Mouse (Mus musculus) liver, embryonic 14.5 days (tissue): Measurements from ENCODE around the gene Gm9736.
"Not testable (repeated sequence)": the region's sequence is repeated elsewhere in the genome, so short reads cannot be mapped to it uniquely, and the experiment has no call there.

ENCODE experiments used
- CTCF ChIP-seq: IDR thresholded peaks from 2 replicates; pipeline ENCODE4 v1.5.1; 2016; ENCODE audit warnings: antibody characterized with exemption, low read depth, control low read depth
- EP300 ChIP-seq: IDR thresholded peaks from 2 replicates; pipeline ENCODE4 v1.6.1; 2016; ENCODE audit warnings: antibody characterized with exemption, low read depth

- TF ChIP-seq CTCF, EP300: not testable (repeated sequence)
Observed at GRCm38 (mm10) chr10:77720299-77720698, 30.9 kb downstream of the Gm9736 start, which contains the start of gene Krtap12-1.
